Mouse (Mus musculus) left cerebral cortex, adult 18-20 months (tissue): ENCODE results near the gene Il27ra. TPM values are rescaled to one million over a fixed set of nuclear protein-coding genes. Genes with fewer than 3 reads are reported as not detected.
"Not testable (repeated sequence)": the region's sequence is repeated elsewhere in the genome, so short reads cannot be mapped to it uniquely, and the experiment has no call there.

ENCODE experiments used
- DNase-seq, 2 experiments: peaks; one replicate each; pipeline ENCODE4 v3.0.0; 2021 to 2022; ENCODE audit warnings: low spot score in 2 of 2, mixed read lengths in 1 of 2
- total RNA-seq, 2 experiments: library from RNA; stranded (reverse); gene quantifications; 2 replicates each; pipeline ENCODE4 v1.2.3; 2021

Il27ra gene
- total RNA-seq, 2 experiments from 2014 or later = 0.30 to 0.52 TPM

DNA sequence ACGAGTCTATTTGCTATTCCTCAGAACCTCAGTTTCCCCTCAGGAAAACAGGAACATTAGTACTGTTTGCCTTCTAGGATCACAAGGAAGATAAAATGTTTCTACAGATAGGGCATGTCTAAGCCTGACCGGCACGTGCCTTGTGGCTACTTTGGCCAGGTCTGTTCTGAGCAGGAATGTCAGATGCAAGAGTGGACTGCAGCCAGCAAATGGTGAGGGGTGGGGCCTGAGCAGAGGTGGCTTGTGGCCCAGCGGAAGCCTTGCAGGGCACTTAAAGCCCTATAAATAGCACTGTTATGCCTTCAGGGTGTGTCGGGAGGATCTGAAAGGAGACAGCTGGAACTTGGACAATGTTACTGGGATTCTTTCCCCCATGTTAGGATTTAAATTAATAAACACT is 19.3 kb downstream of the Il27ra start:
- DNase-seq = no peak

DNA sequence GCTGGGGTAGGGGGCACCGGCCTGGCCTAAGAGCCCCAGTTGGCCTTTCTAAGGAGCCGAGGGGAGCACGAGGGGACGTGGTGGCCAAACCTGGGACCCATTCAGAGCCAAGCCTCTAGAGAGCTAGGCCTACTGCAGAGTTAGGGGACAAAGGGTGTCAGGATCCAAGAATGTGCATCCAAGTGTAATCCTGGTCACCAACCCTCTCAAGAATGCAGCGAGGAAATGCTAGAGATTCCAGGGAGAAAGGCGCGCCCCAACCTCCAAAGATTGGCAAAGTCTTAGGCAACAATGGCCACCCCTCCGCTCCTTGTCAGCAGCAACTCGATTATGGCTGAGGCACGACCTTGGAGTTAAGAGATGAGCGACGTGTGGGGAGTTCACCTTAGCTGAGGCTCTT is 20.8 kb downstream of the Il27ra start:
- DNase-seq = no peak

DNA sequence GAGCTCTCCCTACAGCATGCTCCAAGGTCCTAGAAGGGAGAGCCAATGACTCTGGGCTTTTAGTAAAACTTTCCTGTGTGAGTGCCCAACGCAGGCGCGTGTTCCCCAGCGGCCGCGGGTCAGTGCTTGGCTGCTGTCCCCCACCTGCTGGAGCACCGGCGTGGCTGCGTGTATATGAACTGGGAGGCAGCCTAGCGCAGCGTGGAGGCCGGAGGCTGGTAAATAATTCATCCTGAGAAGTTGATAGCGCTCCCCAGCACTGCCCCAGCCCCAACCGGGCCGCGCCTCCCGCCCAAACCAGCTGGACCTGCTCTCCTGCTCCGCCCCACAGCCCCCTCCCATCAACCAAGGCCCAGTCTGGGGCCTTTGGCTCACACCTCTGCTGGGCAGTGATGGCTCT is 21.3 kb downstream of the Il27ra start, which contains the start of gene Palm3:
TSS of gene Palm3 (plus strand) at position 376 of the 400 bp plus-strand sequence.
- DNase-seq = no peak

DNA sequence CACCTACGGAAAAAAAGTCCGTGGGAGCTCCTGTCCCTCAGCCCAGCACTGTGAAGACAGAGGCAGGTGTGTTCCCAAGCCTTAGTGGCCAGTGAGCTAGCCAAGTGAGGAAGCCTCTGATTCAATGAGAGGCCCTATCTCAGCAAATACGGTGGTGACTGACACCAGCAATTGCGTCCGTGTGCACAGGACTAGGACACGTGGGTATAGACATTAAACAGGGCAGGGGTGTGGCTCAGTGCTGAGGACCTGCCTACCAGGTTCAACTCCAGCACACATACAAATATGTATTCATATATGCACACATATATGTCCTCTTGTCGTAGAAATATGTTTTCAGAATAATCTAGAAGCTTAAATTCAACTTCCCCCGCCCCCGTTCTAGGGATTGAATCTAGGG is 22.7 kb downstream of the Il27ra start:
- DNase-seq = no peak

DNA sequence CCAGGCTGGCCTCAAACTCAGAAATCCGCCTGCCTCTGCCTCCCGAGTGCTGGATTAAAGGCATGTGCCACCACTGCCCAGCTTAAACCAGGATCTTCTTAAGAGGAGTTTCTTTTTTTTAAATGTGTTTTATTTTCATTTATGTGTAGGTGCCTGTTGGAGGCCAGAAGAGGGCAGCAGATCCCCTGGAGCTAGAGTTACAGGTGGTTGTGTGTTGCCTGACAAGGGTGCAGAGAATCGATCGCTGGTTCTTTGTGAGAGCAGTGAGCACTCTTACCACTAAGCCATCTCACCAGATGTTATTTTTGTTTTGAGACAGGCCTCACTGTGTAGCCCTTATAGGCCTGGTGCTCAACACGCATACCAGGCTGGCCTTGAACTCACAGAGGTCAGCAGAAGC is 26.6 kb downstream of the Il27ra start:
- DNase-seq = no peak

DNA sequence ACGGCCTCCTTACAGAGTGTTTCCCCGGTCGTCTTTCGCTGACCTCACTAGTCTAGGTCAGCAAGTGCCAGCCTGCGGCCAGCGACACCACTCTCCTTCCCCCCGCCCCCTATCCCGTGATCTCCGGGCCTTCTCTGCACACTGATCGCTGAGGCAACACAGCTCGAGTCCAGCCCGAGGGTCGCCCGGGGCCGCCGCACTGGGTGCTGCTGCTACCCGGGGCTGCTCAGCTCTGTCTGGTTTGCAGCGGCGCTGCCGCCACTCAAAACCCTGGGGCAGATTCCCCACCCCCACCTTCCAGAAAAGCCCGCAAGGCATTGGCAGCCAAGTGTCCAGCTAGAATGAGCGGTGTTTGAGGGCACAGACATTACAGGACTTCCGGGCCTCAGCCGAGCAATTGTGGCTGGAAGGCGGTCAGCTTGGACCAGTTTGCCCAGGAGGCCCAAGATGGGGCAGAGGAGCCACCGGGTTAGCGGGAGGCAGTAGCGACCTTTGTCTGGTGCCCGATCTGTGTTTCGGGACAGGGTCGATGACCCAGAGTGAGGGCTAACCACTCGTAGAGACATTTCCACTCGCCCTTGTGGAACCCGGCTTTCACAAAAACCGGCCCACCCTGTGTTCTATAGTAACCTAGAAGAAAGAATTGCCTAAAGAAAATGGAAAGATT is 29.8 kb downstream of the Il27ra start:
- DNase-seq = no peak

DNA sequence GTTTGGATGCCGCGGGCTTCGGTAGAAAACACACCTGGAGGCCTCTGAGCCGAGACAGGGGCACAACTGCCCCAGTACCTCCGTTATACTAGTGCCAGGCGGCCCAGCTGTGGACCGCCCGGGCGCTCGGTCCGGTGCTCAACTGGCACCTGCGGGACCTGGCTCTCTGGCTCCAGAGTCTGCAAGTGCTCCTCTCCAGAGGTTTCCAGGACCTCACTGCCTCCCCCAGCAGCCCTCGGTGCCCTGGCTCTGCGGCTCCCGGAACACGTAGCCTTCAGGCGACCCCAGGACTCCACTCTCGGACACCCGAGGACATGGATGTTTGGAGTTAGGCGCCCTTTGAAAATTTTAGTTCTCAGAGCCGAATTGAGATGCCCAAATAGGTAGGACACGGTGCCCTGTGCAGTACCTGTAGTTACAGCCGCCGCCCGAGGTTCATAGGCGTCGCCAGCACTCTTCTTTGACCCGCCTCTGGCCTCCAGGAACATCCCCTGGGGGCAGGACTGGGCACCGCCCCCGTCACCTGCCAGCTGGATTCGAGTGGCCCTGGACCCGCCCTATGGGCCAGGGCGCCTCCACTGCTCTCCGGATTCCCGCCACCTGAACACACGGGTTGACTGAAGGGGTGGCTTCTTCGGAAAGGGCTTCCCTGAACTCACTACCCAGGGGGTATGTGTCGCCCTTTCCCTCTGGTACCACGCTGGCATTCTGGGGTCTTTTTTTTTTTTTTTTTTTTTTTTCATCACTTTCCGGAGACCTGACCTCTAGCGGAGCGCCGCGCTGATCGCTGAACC is 30.5 kb downstream of the Il27ra start, which contains the start of gene 2210011C24Rik:
TSS of gene 2210011C24Rik (minus strand) at position 467 of the 794 bp plus-strand sequence.
- DNase-seq = no peak

DNA sequence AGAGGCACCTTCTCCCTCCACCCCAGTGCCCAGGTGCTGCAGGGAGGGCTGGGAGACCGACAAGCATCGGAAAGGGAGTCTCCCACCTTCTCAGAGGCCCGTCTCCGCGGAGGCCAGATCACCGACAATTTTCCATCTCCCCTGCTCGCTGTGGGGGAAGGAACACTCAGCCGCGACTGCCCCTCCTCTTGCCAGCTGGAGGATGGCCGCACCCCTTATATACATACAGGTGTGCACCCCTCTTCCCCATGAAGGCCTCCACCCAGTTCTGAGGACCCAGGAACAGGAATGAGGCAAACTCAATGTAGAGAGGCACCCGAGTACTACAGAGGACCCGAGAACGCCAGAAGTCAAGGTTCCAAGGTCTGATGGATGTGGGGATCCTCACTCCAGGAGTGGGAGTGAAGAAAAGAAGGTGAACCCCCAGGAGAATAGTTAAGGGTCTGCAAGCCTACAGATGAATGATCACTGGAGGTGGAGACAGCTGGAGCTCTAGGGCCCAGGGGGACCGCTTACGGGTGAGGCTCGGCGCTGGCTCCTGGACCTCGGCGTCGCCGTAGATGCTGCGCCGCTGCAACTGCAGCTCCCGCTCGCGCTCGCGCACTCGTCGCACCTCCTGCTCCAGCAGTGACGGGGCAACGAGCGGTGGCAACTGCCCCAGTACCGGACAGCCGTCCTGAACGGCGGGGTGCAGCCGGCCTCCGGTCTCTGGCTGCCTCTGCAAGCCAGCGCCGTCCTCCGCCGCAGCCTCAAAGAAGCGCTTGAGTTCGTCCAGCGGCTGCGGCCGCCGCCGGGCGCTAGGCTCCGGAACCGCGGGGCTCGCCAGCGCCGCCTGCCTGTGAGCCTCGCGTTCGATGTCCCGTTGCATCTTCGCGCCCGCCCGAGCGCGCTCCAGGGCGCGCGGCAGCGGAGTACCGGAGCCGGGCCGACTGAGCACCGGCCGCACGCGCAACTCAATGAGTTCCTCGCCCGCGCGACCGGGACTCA is 31.5 kb downstream of the Il27ra start:
- DNase-seq = peak; percentile 64 to 68

DNA sequence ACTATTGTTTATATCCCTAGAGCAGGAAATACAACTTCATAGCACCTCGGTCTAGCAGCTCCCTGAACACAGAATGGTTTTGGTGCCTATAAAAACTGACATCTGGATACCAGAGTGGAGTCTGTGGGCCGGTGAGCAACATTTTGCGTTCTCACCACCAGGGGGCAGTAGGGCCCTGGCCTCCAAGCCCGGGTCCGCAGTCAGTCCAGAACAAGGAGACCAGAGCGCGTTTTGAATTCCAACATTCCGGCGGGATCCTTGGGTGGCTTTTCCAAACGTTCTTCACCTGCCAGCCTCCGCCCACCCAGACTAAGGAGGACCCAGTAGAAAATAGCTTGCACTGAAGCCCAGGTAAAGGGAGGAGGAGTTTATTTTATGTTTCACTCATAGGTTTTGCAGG is 32.5 kb downstream of the Il27ra start:
- peak; percentile 85 to 91 for DNase-seq

DNA sequence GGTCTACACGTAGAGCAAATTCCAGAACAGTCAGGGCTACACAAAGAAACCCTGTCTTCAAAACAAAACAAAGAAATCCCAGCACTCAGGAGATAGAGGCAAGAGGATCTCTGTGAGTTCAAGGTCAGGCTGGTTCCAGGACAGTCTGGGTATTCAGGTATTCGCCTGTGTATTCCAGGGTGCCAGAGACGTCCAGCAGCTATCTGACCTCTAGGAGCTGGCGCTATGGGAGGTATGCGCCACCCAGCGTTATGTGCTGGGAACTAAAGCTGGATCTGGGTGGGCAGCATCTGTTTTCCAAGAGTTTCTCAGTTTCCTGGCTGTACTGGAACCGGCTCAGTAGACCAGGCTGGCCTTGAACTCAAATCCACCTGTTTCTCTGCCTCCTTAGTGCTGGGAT is 34.0 kb downstream of the Il27ra start:
- no peak for DNase-seq

DNA sequence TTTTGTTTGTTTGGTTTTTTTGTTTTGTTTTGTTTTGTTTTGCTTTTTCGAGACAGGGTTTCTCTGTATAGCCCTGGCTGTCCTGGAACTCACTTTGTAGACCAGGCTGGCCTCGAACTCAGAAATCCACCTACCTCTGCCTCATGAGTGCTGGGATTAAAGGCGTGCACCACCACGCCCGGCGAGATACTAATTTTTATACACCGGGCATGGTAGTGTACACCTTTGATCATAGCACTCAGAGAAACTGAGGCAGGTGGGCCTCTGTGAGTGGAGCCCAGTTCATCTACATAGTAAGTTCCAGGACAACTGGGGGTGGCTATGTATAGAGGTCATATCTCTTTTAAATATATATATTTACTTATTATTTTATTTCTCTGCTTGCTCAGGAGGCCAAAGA is 36.9 kb downstream of the Il27ra start:
- not testable (repeated sequence) for DNase-seq

DNA sequence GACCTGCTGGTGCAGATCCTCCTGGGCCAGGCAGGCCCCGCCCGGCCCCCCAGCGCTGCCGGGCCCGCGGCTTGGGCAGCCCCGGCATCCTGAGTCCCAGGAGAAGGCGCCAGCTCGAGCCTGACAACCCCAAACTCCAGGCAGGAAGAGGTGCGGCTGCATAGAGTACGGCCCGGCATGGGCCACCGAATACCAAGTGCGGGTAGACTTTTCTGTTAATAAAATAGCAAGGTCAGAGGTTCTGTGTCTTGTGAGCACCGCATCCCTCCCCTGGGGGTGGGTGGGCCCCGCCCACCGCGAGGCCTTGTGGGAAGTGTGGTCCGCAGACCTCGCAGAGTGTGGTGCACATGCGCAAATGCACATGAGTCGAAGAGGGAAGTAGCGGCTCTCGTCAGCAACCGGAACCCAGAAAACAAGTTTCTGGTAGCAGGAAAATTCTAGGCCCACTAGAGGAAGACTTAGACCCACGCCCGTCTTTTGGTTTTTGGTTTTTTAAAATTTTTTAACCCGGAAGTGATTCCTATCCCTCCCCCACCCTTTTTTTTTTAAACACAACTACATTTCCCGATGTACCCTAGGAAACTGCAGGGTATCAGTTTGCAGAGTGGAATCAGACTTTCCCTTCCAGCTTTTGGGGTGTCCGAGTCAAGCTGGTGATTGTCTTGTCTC is 37.7 kb downstream of the Il27ra start:
- peak; percentile 91 to 92 for DNase-seq

DNA sequence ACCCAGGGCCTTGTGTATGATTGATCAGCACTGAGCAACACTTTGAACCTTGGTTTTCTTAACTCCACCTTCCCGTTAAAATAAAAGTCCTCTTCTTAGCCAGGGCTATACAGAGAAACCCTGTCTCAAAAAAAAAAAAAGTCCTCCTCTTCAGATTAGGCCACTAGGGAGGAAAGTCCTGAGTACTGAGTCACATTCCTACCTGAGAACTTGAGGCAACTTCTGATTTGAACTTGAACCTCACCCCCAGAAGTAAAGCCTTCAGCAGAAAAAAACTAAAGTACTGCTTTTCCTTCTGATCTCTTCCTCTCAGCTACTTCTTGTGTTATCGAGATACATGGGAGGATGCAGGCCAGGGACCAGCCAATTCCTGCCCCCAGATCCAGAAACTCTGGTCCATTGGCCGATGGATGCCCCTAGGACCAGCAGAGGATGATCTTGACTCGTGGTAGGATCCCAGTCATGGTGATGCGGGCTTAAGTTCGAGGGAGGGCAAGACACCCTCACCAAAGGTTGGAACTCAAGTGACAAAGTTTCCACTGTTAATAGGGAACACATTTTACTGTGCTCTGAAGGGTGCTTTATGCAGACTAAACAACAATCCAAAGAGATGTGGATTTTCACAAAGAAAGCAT is 38.7 kb downstream of the Il27ra start:
- no peak for DNase-seq

DNA sequence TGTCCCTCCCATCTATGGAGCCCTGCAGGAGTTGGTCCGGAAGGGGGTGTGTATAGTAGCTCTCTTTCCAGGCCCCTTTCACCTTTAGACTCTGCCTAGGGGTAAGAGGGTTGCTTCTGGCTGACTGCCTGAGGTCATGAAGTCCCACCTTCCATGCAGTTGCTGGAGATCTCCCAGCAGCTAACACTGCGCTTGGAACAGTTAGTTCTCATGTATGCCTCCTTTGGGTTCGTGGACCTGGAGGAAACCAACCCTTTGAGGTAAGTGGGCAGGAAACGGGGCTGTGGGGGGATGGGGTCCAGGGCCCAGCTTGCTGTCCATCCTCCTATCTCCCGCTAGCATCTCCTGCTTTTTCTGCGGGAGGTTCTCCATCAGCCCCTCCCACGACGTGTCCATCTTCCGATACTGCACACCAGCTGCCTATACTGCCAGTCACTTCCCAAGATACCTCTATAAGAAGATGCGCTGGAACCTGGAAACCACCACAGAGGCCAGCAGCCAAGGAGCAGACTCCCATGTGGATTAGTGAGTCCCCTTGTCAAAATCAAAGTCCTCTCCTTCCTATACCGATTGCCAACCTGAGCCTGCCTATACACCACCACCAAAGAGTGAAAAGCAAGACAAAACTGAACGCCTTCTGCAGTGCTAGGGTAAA is 39.3 kb downstream of the Il27ra start:
- DNase-seq = no peak

DNA sequence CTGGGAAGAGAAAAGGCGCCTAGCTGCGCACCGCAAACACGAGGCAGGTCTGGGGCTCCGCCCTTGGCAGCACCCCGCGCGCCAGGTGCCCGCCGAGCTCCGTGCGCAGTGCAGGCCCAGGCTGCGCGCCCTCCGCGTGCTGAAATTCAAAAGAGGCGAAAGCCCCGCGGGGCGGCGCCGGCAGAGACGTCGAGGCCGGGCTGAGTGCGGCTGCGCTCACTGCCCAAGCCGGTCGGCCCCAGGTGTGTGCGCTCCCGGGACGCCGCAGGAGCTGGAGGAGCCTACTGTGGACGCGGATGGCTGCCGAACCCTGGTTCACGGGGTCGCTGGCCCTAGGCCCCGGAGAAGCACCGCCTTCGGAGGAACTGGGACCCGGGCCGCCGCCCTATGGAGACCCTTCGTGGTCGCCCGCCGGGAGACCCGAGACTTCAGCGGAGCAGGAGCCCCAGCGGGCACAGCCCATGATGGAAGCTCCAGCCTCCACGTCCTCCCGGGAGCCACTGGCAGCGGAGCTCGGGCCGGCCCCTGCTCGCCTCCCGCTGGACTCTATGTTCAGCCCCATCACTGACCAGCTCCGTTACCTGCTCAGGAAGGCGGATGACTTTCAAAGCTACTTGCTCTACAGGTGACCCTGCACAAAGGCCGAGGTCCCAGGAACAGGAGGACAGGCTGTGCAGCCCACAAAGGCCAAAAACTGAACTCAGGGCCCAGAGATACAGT is 40.9 kb downstream of the Il27ra start, which contains the start of gene 1700067K01Rik:
TSS of gene 1700067K01Rik (plus strand) at position 222 of the 720 bp plus-strand sequence.
- no peak for DNase-seq

DNA sequence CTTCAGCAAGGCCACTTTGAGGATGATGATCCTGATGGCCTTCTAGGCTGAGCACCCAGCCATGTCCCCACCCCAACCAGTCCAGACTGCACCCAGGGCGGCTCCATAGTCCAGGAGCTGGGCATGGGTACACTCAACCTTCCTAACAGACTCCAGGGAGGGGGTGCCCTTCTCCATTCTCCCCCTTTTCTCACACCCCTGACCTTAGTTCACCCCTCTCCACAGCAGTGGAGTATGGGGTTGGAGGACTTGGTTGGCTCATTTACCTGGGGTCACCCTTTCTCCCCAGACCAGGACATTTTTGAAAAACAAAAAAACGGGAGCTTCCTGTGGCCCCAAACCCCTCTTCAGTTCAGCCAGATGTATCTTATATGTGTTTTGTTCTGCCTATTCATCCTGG is 42.6 kb downstream of the Il27ra start:
- no peak for DNase-seq

DNA sequence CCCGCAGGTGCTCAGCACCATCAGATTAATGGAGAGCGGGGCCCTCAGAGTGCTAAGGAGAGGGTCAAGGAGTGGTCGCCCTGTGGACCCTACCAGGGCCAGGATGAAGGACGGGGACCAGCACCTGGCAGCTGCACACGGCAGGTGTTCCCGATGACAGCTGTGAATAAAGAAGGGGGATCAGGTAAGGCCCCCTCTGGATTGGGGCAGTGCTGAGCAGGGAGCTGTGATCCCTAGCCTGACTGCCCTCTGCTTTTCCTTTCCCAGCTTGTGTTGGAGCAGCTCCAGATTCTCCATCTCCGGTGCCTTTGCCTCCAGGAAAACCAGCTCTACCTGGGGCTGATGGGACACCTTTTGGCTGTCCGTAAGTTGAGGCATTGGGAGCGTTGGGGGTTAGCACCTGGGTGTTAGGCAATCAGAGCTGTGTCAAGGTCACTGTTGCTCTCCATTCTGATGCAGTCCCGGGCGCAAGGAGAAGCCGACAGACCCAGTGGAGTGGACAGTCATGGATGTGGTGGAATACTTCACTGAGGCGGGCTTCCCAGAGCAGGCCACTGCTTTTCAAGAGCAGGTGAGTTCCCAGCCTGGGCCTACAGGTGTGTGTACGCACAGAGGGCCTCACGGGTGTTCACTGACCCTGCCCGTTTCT is 43.2 kb downstream of the Il27ra start:
- DNase-seq = no peak
